Mouse (Mus musculus): Measurements from ENCODE around the gene Abcb8. TPM values are rescaled to one million over a fixed set of nuclear protein-coding genes. Genes with fewer than 3 reads are reported as not detected.
"Not testable (repeated sequence)": the region's sequence is repeated elsewhere in the genome, so short reads cannot be mapped to it uniquely, and the experiment has no call there.

Abcb8 gene
- polyA plus RNA-seq, 1 experiment from 2014 or later = 48.7 TPM

GRCm38 (mm10) chr5:24387264-24388241 lies 5.9 kb upstream of the Abcb8 start:
- H3K9ac ChIP-seq (replicated peaks) = peak overlapping the region; percentile 55
- H3K4me2 ChIP-seq (replicated peaks) = peak overlapping the region; percentile 98
- H3K27me3 ChIP-seq = peaks cover 34% of the 10 kb centered on the region
- no peak overlapping the region for H3K27ac ChIP-seq (replicated peaks)
- WGBS = 2% methylated on average over 73 of the region's 73 CpGs
- no peaks in the 10 kb centered on the region for H3K9me3 ChIP-seq
- H3K4me1 ChIP-seq = peaks cover 31% of the 10 kb centered on the region
- no peaks in the 10 kb centered on the region for H3K36me3 ChIP-seq
- peak overlapping the region; percentile 52 for H3K4me3 ChIP-seq
- ATAC-seq (replicated peaks) = peak; percentile 68

GRCm38 (mm10) chr5:24388246-24388915 lies 5.1 kb upstream of the Abcb8 start:
- H3K27me3 ChIP-seq = peaks cover 34% of the 10 kb centered on the region
- no peaks in the 10 kb centered on the region for H3K9me3 ChIP-seq
- H3K27ac ChIP-seq (replicated peaks) = no peak overlapping the region
- ATAC-seq (replicated peaks) = no peak
- 24% methylated on average over 26 of the region's 26 CpGs for WGBS
- peak overlapping the region; percentile 55 for H3K9ac ChIP-seq (replicated peaks)
- peaks cover 25% of the 10 kb centered on the region for H3K4me1 ChIP-seq
- H3K36me3 ChIP-seq = no peaks in the 10 kb centered on the region
- peak overlapping the region; percentile 52 for H3K4me3 ChIP-seq
- peak overlapping the region; percentile 98 for H3K4me2 ChIP-seq (replicated peaks)

GRCm38 (mm10) chr5:24389011-24389657 lies 4.3 kb upstream of the Abcb8 start:
- no peak overlapping the region for H3K4me2 ChIP-seq (replicated peaks)
- no peak for ATAC-seq (replicated peaks)
- H3K9me3 ChIP-seq = no peaks in the 10 kb centered on the region
- 66% methylated on average over 7 of the region's 7 CpGs for WGBS
- H3K4me1 ChIP-seq = peaks cover 24% of the 10 kb centered on the region
- H3K9ac ChIP-seq (replicated peaks) = no peak overlapping the region
- H3K4me3 ChIP-seq = no peak overlapping the region
- no peak overlapping the region for H3K27ac ChIP-seq (replicated peaks)
- H3K27me3 ChIP-seq = peaks cover 34% of the 10 kb centered on the region
- no peaks in the 10 kb centered on the region for H3K36me3 ChIP-seq

GRCm38 (mm10) chr5:24389658-24390020 lies 3.8 kb upstream of the Abcb8 start:
- Histone ChIP-seq H3K36me3 (no peaks in the 10 kb centered on the region), H3K4me1 (peaks cover 21% of the 10 kb centered on the region), H3K4me2 (replicated peaks) (no peak overlapping the region), H3K27ac (replicated peaks) (no peak overlapping the region), H3K9me3 (no peaks in the 10 kb centered on the region), H3K27me3 (peaks cover 34% of the 10 kb centered on the region), H3K4me3 (no peak overlapping the region), H3K9ac (replicated peaks) (no peak overlapping the region)
- WGBS = 83% methylated on average over 4 of the region's 4 CpGs
- no peak for ATAC-seq (replicated peaks)

- no peak for ATAC-seq (replicated peaks)
- Histone ChIP-seq H3K27ac (replicated peaks) (no peak within 1 kb of the TSS), H3K9ac (replicated peaks) (no peak within 1 kb of the TSS), H3K4me3 (no peak within 1 kb of the TSS), H3K36me3 (no peaks in the 10 kb centered on the region), H3K4me2 (replicated peaks) (no peak within 1 kb of the TSS), H3K9me3 (no peaks in the 10 kb centered on the region), H3K27me3 (peaks cover 24% of the 10 kb centered on the region; the same call in 1 of the 2 replicates), H3K4me1 (peaks cover 28% of the 10 kb centered on the region)
- 85% methylated on average over 7 of the region's 7 CpGs for WGBS
Observed at GRCm38 (mm10) chr5:24391864-24392263, 1.6 kb upstream of the Abcb8 start, which contains the start of gene Atg9b. TSS of gene Atg9b (minus strand) at chr5:24392143.

GRCm38 (mm10) chr5:24392724-24393123 lies 739 bp upstream of the Abcb8 start:
- H3K9me3 ChIP-seq = no peaks in the 10 kb centered on the region
- 86% methylated on average over 7 of the region's 7 CpGs for WGBS
- H3K4me3 ChIP-seq = no peak overlapping the region
- no peak overlapping the region for H3K9ac ChIP-seq (replicated peaks)
- H3K4me2 ChIP-seq (replicated peaks) = no peak overlapping the region
- H3K36me3 ChIP-seq = no peaks in the 10 kb centered on the region
- no peak overlapping the region for H3K27ac ChIP-seq (replicated peaks)
- peaks cover 22% of the 10 kb centered on the region; the same call in 1 of the 2 replicates for H3K27me3 ChIP-seq
- no peak for ATAC-seq (replicated peaks)
- peaks cover 19% of the 10 kb centered on the region for H3K4me1 ChIP-seq

GRCm38 (mm10) chr5:24394165-24394894 lies 867 bp downstream of the Abcb8 start:
- H3K9me3 ChIP-seq = no peaks in the 10 kb centered on the region
- H3K27me3 ChIP-seq = peaks cover 8% of the 10 kb centered on the region; the same call in 1 of the 2 replicates
- H3K4me3 ChIP-seq = peak overlapping the region; percentile 68
- H3K27ac ChIP-seq (replicated peaks) = peak overlapping the region; percentile 85
- WGBS = 2% methylated on average over 36 of the region's 36 CpGs
- peak overlapping the region; percentile 51 for H3K9ac ChIP-seq (replicated peaks)
- H3K4me2 ChIP-seq (replicated peaks) = peak overlapping the region; percentile 48
- H3K36me3 ChIP-seq = no peaks in the 10 kb centered on the region
- peak; percentile 97 for ATAC-seq (replicated peaks)
- H3K4me1 ChIP-seq = peaks cover 12% of the 10 kb centered on the region; the same call in 1 of the 2 replicates

GRCm38 (mm10) chr5:24396254-24396653 lies 2.8 kb downstream of the Abcb8 start:
- H3K4me2 ChIP-seq (replicated peaks); H3K27ac ChIP-seq (replicated peaks); H3K36me3 ChIP-seq; H3K27me3 ChIP-seq; H3K9me3 ChIP-seq; H3K9ac ChIP-seq (replicated peaks); ATAC-seq (replicated peaks); H3K4me3 ChIP-seq: not testable (repeated sequence)
- H3K4me1 ChIP-seq = peaks cover 12% of the 10 kb centered on the region; the same call in 1 of the 2 replicates
- 95% methylated on average over 6 of the region's 6 CpGs for WGBS

- H3K4me2 ChIP-seq (replicated peaks) = no peak overlapping the region
- ATAC-seq (replicated peaks) = no peak
- H3K27ac ChIP-seq (replicated peaks) = no peak overlapping the region
- H3K4me3 ChIP-seq = no peak overlapping the region
- H3K9me3 ChIP-seq = no peaks in the 10 kb centered on the region
- no peaks in the 10 kb centered on the region for H3K27me3 ChIP-seq
- no peak overlapping the region for H3K9ac ChIP-seq (replicated peaks)
- WGBS = 91% methylated on average over 10 of the region's 10 CpGs
- peaks cover 6% of the 10 kb centered on the region; the same call in 1 of the 2 replicates for H3K36me3 ChIP-seq
- H3K4me1 ChIP-seq = peaks cover 7% of the 10 kb centered on the region; the same call in 1 of the 2 replicates
Observed at GRCm38 (mm10) chr5:24399686-24400085, 6.2 kb downstream of the Abcb8 start.

- Histone ChIP-seq H3K4me2 (replicated peaks) (no peak overlapping the region), H3K27me3 (no peaks in the 10 kb centered on the region), H3K4me1 (peaks cover under 1% of the 10 kb centered on the region; the same call in 1 of the 2 replicates), H3K4me3 (no peak overlapping the region), H3K9me3 (no peaks in the 10 kb centered on the region), H3K27ac (replicated peaks) (no peak overlapping the region), H3K9ac (replicated peaks) (no peak overlapping the region), H3K36me3 (peaks cover 6% of the 10 kb centered on the region; the same call in 1 of the 2 replicates)
- ATAC-seq (replicated peaks) = no peak
- WGBS = 91% methylated on average over 11 of the region's 11 CpGs
Observed at GRCm38 (mm10) chr5:24400362-24400761, 6.9 kb downstream of the Abcb8 start.

GRCm38 (mm10) chr5:24400911-24401605 lies 7.6 kb downstream of the Abcb8 start:
- peaks cover 6% of the 10 kb centered on the region for H3K36me3 ChIP-seq
- WGBS = 91% methylated on average over 5 of the region's 5 CpGs

More at GRCm38 (mm10) chr5:24400911-24401605, 7.6 kb downstream of the Abcb8 start:
- Histone ChIP-seq H3K9ac (replicated peaks) (no peak overlapping the region), H3K4me3 (no peak overlapping the region), H3K27me3 (no peaks in the 10 kb centered on the region), H3K4me2 (replicated peaks) (no peak overlapping the region), H3K4me1 (no peaks in the 10 kb centered on the region), H3K27ac (replicated peaks) (no peak overlapping the region), H3K9me3 (no peaks in the 10 kb centered on the region)
- ATAC-seq (replicated peaks) = no peak
